Mouse (Mus musculus): ENCODE measurements around the gene Rtl1. TPM values are rescaled to one million over a fixed set of nuclear protein-coding genes. Genes with fewer than 3 reads are reported as not detected.
A peak's percentile ranks its signal among the peaks of the same experiment; 100 is the strongest.

Gene Rtl1
- 2.9 and 3.1 TPM in 2 replicates for total RNA-seq (2021)
- long read RNA-seq, partial matches to known transcripts = 1 of 2 reads
- long read RNA-seq, other reads (novel, unspliced or antisense) = 1 of 2 reads

DNA sequence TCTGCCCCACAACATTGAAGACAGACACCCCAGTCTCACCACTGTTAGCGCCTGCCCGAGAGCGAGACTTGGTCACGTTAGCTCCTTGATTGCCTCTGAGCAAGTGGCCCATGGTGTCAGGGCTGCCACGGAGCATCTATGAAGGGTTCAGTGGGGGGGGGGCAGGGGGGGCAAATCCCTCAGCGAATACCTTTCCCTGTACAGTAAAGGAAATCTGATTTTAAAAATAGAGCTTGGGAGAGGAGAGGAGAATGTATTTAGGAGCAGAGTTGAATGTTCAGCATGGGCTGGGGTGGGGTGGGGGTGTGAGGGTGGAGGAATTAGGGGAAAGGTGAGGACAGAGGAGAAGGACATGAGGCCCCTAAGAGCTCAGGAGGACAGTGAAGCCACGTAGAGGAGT lies at the start of gene Rtl1:
Rtl1 (minus strand) TSS at position 101 of the 400 bp plus-strand sequence.
- no peak for DNase-seq

DNA sequence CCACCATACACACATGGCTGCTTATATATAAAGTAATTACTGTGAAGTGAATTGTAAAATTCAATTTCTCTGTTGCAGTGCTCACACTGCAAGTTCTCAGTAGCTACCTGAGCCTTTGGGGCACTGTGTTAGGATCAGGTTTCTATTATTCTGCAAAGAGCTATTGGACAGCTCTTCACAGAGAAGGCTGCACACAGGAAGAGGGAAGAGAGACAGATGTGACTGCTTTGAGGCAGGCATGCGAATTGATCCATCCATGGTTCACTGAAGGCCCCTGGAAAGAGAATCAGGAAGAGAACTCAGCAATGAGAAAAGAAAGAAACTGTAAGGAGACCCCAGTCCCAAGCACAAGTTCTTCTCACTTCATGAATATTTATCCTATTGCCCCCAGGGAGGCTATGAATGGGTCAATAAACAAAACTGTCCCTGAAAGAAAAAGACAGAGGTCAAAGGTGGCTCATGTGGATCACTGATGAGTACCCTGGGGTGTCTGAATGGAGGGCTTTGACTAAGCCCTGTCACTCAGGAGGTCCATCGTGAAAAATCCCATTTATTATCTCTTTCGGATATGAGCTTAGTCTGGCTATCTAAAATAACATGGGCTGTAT lies 40.5 kb upstream of the Rtl1 start:
- no peak for DNase-seq

DNA sequence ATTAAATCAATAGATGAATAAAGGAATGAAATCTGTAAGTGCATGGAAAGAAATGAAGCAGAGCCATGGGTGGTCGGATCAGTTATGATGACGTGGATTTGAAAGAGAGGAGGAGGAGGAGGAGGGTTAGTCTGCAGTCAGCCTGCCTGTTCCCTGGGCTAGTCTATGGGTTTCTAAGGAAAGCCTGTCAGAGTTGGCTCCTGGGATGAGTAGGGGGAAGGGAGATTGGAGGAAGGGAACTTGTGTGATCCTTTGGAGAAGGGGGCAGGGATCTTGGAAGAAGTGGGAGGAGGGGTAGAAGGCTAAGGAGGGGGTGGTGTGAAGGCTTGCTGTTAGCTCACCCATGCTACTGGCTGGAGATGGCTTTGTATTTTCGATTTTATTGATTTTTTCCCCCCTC lies 31.9 kb upstream of the Rtl1 start:
- no peak for DNase-seq

DNA sequence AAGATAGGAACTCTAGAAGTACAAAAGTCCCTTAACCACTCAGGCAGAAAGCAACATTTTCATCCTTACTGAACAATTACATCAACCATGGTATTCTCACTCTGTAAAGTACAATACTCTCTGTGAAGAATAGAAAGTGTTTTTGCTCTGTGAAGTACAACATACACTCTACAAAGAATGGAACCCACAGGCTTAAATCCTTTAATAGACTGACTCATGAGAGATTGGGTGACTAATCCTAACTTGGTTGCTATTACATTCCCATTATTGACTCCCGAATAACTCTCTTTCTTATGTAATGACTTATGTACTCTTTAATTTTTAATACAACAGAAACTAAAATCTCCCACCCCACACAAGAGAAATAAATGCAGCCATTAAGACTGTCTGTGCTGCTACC lies 28.8 kb upstream of the Rtl1 start:
- no peak for DNase-seq

DNA sequence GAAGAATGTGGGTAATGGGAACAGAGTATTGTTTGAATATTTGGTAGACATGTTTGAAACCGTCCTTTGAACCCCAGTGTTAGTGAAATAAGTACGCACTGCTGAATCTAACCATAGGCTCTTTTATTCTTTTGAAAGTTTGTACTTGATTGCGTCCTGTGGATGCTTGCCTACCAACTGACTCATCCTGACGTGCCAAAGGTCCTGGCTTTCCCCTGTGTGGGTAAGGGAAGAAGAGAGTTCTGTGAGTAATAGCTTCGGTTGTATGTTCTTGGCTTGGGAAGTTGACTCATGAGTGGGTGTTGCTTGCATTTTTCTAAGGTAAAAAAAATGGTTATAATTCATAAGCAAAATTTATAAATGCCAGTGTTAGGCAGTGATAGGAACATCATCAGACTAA lies 26.8 kb upstream of the Rtl1 start:
- DNase-seq = no peak

DNA sequence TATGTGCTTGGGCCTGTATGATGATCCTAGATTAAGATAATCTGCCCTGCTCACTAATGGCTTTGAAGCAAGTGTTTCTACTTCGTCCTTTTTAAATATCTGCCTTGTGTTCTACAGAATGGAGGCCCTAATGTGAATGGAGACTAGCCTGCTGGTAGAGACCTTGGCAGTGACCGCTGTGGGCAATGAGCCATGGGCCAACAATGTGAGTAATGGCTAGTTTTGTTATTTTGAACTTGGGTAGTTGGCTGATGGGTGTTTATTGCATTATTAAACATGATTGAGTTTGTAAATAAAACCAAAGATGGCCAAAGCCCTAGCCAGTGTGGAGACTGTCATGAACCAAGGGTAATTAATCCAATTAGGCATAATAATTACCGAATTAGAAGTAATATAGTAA lies 20.1 kb upstream of the Rtl1 start:
- DNase-seq = peak; percentile 70

DNA sequence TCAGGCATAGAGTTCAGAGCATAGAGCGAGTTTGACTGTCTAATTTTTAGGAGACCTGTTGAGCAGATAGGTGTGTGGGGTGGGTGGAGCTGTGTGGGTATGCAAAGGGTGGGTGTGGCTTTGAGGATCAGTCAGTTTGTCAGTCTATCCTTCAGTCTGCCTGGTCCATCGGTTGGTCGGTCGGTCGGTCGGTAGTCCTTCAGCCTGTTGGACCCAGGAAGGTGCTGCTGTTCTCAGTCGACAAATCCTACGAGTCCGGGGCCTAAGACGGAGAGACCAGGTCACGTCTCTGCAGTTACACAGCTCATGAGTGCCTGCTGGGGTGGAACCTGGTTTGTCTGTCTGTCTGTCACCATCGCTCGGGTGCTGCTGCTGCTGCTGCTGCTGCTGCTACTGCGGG lies 17.9 kb upstream of the Rtl1 start:
- DNase-seq = no peak

DNA sequence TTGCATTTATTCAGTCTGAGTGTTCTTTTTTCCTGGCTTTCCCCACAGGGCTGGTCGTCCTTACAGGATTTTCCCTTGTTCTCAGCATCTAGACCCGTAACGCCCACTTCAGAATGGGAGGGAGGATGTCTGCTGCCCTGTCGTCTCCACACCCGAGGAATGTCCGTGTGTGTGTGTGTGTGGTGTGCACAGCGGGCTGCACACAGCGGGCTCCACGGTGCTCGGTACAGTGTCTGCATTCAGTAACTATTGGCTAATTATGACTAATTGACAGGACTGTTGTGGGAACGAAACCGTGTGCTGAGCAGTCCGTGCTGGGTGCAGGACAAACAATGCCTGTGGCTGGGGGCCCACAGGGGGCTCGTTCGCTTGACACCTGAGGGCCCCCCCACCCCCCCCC lies 17.0 kb upstream of the Rtl1 start:
- no peak for DNase-seq

DNA sequence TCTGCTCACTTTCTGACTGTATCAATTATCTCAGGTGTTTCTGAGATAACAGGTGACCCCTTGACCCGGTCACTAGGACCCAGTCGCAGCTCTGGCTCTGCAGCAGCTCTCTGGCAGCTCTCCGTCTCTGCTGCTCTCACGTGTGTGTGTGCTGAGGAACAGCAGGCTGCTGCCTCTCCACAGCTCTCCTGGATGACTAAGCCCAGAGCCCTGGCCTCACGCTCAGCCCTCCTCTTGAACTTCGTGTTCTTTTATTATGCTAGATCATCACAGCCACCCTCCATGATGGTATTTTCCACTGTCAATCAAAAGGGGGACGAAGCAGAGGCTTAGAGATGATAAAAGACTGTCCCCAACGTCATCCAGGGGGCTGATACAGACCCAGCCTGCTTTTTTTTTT lies 15.2 kb upstream of the Rtl1 start:
- peak; percentile 42 for DNase-seq

DNA sequence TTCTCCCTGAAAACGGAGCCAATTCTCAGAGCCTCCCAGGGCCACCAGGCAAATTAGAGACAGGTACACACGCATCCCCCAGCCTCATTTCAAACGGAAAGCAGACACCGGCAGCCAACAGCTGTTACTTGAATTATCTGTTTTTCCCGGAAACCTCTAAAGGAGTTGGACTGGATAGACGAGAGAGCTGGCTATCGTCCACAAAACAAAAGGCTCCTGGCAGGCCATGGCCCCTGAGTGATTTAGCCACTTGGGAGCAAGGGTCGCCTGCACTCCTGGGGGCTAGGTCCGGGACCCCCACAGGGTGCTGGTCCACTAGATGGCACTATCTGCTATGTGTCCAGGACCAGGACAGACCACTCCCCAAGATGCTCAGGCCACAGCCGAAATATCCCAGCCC lies 14.3 kb upstream of the Rtl1 start:
- no peak for DNase-seq

DNA sequence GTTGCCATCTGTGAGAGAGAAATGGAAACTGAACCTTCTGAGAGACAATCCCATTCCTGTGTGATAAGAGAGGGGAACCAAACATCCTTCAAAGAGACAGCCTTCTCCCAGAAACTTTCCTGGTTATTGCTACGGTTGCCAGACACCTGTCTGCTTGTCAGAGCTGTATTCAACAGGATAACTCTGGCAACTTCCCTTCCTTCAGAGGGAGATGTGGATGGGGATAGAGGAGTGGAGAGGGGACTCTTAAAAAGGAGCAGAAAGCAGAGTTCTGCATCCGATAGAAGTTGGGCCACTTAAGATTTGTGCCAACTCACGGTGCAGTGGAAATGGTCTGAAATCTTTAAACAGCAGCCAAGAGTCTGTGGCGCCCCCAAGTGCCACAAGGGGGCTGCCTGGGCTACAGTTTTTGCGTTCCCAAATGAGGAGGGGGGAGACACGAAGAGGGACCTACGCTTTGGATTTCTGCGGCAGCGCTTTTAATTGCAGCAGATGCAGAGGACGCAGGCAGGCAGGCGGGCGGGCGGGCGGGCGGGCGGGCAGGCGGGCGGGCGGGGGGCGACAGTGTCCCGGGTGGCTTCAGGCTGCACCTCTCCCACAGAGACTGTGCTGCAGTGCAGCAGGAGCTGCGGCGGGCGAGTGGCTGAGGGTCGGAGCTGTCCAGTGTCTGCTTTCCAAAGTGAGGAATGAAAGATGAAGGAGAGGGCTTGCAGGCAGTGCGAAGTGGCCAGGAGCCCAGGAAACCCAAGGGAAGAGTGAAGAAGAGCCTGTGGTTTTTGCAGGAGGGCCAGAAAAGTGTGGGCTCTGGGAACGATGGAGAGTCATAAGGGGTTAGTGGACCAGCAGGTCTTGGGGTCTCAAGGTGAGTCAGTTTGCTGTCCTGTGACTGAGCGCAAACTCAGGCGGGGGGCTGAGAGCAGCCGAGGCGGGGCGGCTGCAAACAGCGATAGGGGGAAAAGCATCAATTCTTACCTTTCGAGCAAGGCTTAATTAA lies 12.6 kb upstream of the Rtl1 start:
- no peak for DNase-seq

DNA sequence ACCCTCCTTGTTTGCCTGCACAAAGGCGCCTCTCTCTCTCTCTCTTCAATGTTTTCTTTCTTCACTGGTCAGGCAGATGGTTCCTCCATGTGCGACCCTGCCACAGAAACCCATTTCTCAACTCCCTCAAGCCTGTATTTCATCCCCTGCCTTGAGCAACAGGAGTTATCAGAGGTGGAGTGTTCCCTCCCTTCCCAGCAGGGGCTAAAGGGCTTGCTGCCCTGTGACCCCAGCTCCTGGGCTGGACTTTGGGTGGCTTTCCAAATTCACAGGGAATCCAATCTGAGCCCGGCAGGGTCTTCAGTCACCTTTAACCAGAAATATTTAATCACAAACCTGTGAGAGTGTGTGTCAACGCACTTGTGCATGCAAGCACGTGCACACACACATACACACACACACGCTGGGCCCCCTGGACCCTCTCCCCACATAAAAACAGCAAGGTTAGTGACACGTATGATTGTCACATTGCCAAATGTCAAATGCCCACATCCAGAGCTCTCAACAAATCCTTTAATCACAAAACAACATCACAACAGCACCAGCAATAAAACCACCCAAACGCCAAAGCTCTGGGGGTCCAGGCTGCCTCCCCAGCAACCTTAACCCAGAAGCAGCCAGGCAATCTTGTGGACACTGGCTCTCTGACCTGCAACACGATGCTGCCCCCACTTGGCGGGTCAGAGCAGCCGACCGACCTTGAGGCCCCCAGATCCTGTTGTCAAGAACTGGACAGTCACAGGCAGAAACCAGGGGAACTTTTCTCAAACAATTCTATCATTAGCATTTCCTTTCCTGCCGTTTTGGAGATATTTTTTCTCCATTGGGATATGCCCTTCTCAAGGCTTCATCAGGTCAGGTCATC lies 8.7 kb upstream of the Rtl1 start:
- no peak for DNase-seq

DNA sequence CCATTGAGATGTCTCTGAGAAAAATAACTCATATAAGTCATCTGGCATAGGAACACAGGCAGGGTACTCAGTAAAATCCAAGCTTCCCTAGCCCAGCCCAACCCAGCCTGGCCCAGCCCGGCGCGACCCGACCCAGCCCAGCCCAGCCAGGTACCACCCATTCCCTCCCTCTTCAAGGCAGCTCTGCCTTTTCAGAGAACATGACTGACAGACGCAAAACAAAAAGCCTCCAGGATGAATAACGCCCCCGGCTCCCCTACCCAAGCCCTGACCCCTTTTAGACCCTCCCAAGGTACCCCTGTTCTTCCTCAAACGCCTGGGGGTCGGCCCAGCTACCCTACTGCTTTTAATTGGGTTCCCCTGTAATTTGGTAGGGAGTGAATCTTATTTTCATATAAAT lies 7.8 kb upstream of the Rtl1 start:
- DNase-seq = no peak

DNA sequence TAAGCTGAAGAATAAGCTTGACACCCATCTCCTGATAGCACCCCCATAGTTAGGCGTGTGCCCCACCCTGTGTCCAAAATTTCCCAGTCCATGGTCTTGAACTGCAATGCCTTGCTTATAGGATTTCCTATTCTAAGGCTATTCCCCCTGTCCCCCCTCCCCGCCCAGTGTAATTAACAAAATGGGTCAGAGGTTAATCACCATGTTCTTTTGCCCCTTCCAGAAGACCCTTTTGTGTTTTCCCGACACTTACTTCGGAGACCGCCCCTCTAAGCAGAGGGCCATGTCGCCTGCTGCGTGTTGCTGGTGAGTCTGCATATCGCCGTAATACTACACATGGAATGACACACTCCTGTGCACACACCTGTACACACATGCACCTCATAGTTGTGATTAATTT lies 7.1 kb upstream of the Rtl1 start:
- no peak for DNase-seq

DNA sequence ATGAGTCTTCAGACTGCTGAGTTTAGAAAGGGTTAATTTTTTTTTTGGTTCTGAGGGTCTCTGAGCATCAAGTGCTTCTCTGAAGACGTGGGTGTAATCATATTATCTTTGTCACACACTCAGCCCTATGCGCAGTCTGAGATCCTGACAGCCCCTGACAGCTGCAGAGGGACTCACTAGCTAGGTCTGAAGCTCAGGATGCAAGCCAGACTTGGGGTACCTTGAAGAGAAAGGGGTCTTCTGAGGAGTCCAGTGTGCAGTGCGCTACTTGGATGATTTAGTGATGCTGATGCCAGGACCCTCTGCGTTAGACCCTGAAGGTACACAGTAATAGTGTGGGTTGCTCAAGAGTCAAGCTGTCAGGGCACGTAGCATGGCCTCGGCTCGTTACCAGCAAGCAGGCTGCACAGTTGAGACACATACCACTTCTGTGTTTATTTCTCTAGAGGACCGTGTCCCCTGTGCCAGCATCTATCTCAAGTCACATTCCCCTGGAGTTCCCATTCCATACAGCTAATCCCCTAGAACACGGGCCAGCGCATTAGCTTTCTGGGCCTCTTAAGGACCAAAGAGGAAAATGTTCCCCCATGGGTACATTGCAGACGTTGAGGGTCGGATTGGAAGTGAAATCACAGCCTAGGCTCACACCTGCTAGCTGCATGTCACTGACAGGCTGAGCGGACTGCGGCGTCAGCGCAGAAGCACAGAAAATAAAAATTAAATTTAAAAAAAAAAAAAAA lies 5.0 kb upstream of the Rtl1 start:
- no peak for DNase-seq

DNA sequence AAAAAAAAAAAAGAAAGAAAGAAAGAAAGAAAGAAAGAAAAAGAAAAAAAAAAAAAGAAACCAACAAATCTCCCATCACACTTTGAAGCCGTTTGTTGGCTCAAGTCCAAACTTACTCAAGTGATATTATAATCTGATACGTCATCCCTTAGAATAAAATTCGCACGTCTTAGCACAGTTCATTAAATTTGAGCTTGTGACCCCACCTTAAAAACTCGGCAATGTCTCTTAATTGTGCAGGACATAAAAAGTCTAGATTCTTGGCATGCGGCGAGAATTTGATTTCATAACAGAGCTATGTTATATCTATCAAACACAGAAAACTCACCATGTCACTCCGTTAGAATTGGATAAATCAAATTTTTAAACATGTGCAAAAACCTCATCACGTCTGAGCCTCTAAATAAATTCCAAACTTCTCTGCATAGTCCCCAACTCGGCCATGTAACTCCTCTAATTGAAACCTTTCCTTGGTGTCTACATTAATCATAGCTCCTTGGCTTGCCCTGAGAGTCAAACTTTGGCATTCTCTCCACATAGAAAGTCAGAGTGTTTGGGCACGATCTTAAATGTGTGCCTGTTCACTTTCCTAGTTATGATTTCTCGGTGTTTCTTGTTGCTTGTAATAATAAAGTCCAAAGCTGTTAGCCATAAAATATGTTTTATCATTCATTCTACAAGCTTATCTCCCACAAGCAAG lies 1.4 kb downstream of the Rtl1 start:
- no peak for DNase-seq

DNA sequence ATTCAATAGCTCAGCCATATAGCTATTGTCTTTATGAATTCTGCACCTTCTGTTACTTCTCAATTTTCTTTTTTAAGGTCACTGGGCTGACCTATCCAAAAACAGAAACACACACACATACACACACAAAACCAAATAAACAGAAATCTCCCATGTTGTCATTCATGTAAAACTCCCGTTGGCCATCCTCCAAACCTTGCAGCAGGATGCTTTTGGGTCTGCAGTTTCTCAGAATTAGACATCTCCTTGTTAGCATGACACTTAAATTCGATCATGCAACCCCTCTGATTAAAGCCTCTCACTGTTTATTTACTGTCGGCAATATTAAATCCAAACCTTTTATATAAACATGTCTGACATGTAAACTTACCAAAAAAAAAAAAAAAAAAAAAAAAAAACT lies 3.4 kb downstream of the Rtl1 start:
- no peak for DNase-seq

DNA sequence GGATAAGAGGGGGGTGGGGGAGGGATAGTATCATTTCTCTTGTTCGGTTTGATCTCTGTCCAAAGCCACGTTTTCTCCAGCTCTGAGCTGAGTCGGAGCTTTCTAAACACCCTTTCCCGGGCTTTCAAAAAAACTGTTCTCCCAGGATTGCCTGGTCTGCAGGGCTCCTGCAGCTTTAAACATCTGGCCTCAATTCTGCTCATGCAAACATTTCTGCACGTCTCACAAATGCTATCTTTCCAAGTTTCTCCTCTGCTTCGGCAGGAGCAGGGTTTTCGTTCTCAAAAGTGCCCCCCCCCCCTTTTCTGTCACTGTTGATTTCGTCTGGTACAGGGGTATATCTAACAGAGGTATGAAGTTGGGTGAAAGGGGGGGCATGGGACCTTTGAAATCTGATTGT lies 3.9 kb downstream of the Rtl1 start:
- DNase-seq = no peak

DNA sequence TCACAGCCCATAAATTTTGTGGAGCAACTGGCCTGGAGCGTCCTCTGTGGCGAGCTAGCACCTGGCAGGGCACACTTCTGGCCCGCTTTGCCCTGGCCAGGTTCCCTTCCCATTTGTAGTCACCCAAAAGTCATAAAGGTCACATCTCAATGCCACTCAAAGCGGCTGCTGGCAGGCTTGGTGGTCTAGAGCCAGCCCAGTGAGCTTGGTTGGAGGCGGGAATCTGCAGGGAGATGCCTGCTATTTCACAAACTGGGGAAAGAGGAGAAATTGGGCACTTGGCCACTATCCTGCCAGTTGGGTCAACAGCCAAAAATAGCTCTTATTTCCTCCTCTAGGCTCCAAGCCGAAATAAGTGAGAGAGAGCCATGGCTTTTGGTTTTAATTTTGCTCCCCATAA lies 4.4 kb downstream of the Rtl1 start:
- peak; percentile 52 for DNase-seq

DNA sequence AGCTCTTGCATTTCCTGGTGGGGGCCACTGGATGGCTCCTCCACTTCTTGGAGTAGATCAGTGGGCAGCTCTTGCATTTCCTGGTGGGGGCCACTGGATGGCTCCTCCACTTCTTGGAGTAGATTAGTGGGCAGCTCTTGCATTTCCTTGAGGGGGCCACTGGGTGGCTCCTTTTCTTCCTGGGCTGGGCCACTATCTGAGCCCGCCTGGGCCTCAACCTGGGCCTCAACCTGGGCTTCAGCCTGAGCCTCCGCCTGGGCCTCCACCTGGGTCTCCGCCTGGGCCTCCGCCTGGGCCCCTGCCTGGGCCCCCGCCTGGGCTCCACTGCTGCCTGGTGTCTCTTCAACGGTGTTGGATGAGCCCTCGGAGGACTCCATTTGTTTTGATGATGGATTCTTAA lies 5.2 kb downstream of the Rtl1 start:
- DNase-seq = no peak

DNA sequence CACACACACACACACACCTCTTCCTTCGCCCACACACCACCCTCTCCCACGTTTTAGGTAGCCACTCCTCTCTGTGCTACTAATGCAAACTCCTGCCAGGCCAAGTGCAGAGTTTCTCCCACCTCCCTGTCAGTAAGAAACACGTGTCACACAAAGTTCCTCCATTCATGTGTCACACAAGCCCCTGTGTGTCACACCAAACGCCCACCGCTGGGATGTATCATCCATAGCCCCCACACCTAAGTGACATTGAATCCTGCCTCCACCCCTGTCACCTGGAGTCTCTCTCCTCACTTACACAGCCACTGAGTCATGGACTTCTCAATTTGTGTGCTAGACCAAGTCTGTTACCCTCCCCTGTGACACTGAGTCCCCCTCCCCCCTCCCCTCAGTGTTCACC lies 17.9 kb downstream of the Rtl1 start:
- no peak for DNase-seq
